Mouse (Mus musculus) macrophage (primary cell): ENCODE measurements around the gene Neurod1. TPM values are rescaled to one million over a fixed set of nuclear protein-coding genes. Genes with fewer than 3 reads are reported as not detected.

ENCODE experiments used
- H3K27ac ChIP-seq: fragments of 350-480 bp; formaldehyde crosslinking; 2 replicates; pipeline ENCODE4 v1.9.0; 2021
- H3K36me3 ChIP-seq: fragments of 350-480 bp; formaldehyde crosslinking; 2 replicates; pipeline ENCODE4 v1.9.0; 2021; ENCODE audit errors: inconsistent target
- H3K4me3 ChIP-seq: fragments of 350-480 bp; formaldehyde crosslinking; 2 replicates; pipeline ENCODE4 v1.9.0; 2021; ENCODE audit errors: inconsistent target
- H3K79me2 ChIP-seq: fragments of 350-480 bp; formaldehyde crosslinking; 2 replicates; pipeline ENCODE4 v1.9.0; 2021; ENCODE audit errors: inconsistent target
- WGBS: methylation state at CpG from one replicate; pipeline ENCODE4 v1.1.7; 2026; ENCODE audit warnings: inconsistent platforms; ENCODE audit not compliant: missing documents; 5-methylcytosine and 5-hydroxymethylcytosine counted together
- polyA plus RNA-seq: library from polyadenylated mRNA; stranded (reverse); fragments of 250-400 nt; gene quantifications from 3 replicates; pipeline ENCODE4 v1.2.4, GENCODE M21; 2018; ENCODE audit warnings: inconsistent platforms

The Neurod1 gene
- polyA plus RNA-seq, 1 experiment from 2014 or later: not detected

GRCm38 (mm10) chr2:79414505-79414904, 42.0 kb downstream of the Neurod1 start:
- Histone ChIP-seq H3K4me3 (no peak overlapping the region), H3K36me3 (no peaks in the 10 kb centered on the region), H3K79me2 (no peaks in the 10 kb centered on the region), H3K27ac (no peak overlapping the region)
- WGBS: 96% methylated on average over 7 of the region's 7 CpGs

GRCm38 (mm10) chr2:79410903-79411255, 45.7 kb downstream of the Neurod1 start:
- WGBS: 93% methylated on average over 3 of the region's 3 CpGs
- Histone ChIP-seq H3K27ac (no peak overlapping the region), H3K79me2 (no peaks in the 10 kb centered on the region), H3K4me3 (no peak overlapping the region), H3K36me3 (no peaks in the 10 kb centered on the region)

- H3K27ac ChIP-seq: no peak overlapping the region
- no peaks in the 10 kb centered on the region for H3K36me3 ChIP-seq
- 84% methylated on average over 15 of the region's 15 CpGs for WGBS
- no peak overlapping the region for H3K4me3 ChIP-seq
- H3K79me2 ChIP-seq: no peaks in the 10 kb centered on the region
These were observed 46.2 kb downstream of the Neurod1 start for GRCm38 (mm10) chr2:79410247-79410902.

- H3K27ac ChIP-seq: no peak overlapping the region
- no peaks in the 10 kb centered on the region for H3K79me2 ChIP-seq
- H3K36me3 ChIP-seq: no peaks in the 10 kb centered on the region
- WGBS: 91% methylated on average over 5 of the region's 5 CpGs
- no peak overlapping the region for H3K4me3 ChIP-seq
These were observed 50.7 kb downstream of the Neurod1 start for GRCm38 (mm10) chr2:79405661-79406405.

Other genes starting within 250 kb of the Neurod1 start
- gene Itga4, start 201.3 kb downstream of the Neurod1 start, polyA plus RNA-seq: 37.5 to 78.1 TPM (median 68.0 TPM) in 3 replicates
- gene Cerkl, start within 50 bp of the Neurod1 start, polyA plus RNA-seq: 1.7 to 5.0 TPM (median 2.5 TPM) in 3 replicates
- gene Itprid2, start 178.6 kb upstream of the Neurod1 start, polyA plus RNA-seq: 48.7 to 63.4 TPM (median 53.3 TPM) in 3 replicates